Mouse (Mus musculus): ENCODE results near the gene Stambpl1.

DNA sequence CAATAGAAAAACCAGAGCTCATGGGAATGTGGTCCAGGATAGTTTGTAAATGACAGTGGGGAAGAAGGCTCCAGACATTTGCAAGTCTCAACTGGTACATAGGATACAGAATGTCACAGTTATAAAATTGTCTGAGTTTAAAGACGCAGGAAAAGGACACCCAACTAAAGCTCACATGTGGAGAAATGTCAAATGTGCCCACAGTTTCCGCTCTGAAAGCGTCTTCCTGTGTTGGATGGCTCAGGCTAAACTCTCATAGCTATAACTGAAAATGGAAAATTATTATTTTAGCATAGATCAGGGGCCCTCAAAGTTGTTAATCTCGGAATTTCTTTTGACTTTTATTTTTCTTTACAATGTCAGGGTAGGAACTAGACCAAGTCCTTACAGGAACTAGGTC is 5.2 kb upstream of the Stambpl1 start:
- TF ChIP-seq CTCF (IDR thresholded peaks at IDR 0.05; ENCODE audit: insufficient read depth, low read depth, low read length) (no peak), POLR2A (IDR thresholded peaks at IDR 0.05; ENCODE audit: insufficient read depth, low read depth, low read length) (no peak)
